Comparison of ENCODE assay signal across 32 mouse cellular contexts in the genomic region with DNA sequence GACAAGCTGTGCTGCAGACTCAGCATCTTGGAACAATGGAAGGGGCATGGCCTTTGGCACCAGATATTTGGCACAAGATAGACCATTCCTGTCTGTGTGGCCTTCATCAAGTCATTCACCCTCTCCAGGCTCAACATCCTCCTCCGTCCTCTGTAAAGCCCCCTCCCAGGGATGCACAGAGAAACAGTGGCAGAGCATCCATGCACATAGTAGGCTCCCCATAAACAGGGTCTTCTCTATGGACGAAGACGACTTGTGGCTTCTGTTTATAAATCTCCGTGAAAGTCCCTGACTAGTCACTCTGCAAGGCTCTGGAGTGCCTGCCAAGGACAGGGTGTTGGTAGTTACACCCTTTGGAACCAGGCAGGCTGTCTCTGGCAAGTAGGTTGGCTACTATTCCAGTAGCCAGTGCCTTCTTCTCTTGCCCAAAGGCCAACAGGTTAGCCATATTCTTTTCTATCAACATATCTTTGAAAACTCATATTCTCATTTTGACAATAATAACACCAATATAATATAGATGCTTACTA. TPM values are rescaled to one million over a fixed set of nuclear protein-coding genes. Genes with fewer than 3 reads are reported as not detected.
DNase-seq lines count a peak whose midpoint lies in the region; ATAC-seq and TF ChIP-seq lines count a peak whose summit lies in the region.
"Had no signal": no experiment of that assay in that cellular context is flagged by ENCODE, and none has a peak within 500 bp of the region (broad histone marks: within the 10 kb centered on the region; RNA-seq: fewer than 3 reads in every experiment).

No protein-coding gene starts in this region.

- no peak overlapping the region for H3K4me3 ChIP-seq in hindbrain, postnatal 0 days (ENCODE audit: low read length)
- H3K4me3 ChIP-seq in hindbrain, embryonic 10.5 days = no peak overlapping the region
- no peak overlapping the region for H3K4me3 ChIP-seq in liver, postnatal 0 days (ENCODE audit: low read depth, low read length)
- H3K4me3 ChIP-seq: embryonic facial prominence, embryonic 12.5 days; embryonic facial prominence, embryonic 15.5 days had no signal

- peak; percentile 9 for DNase-seq in adrenal gland, postnatal 14 days
- DNase-seq in adrenal gland, postnatal 25 days = no peak
- peak; percentile 3 for DNase-seq in hindbrain, postnatal 0 days (ENCODE audit: low spot score)
- DNase-seq in hindbrain, embryonic 10.5 days (ENCODE audit: low spot score) = no peak
- DNase-seq in skeletal muscle tissue, adult 2 months (ENCODE audit: low read depth, low spot score) = peak; percentile 43
- no peak for DNase-seq in liver, postnatal 0 days
- DNase-seq: cerebellum, adult 11 months; cerebellum, adult 2 months; cerebellum, adult 9-11 months; cerebellum, postnatal 25 days; forebrain, postnatal 0 days; heart, adult 11 months; heart, postnatal 36 days; kidney, adult 2 months had no signal

- H3K4me2 ChIP-seq in hindbrain, postnatal 0 days (ENCODE audit: low read depth, low read length) = no peak overlapping the region
- no peak overlapping the region for H3K4me2 ChIP-seq in liver, postnatal 0 days (ENCODE audit: low read depth, low read length)
- H3K4me2 ChIP-seq: embryonic facial prominence, embryonic 12.5 days; embryonic facial prominence, embryonic 15.5 days; heart, embryonic 11.5 days; hindbrain, embryonic 14.5 days had no signal

- TF ChIP-seq CTCF in hindbrain, postnatal 0 days (IDR thresholded peaks at IDR 0.05; ENCODE audit: low read depth) = no peak
- no peak for TF ChIP-seq CTCF in liver, postnatal 0 days (IDR thresholded peaks at IDR 0.05; ENCODE audit: low read depth)

- ATAC-seq in hindbrain, postnatal 0 days = no peak
- no peak for ATAC-seq in liver, postnatal 0 days
- ATAC-seq: CD4-positive, CD25-positive, alpha-beta regulatory T cell, adult 4 months; forebrain, embryonic 14.5 days; forebrain, postnatal 0 days; intestine, postnatal 0 days had no signal

- H3K9ac ChIP-seq in hindbrain, postnatal 0 days (replicated peaks; ENCODE audit: low read length) = no peak overlapping the region
- no peak overlapping the region for H3K9ac ChIP-seq in liver, postnatal 0 days (replicated peaks)
- H3K9ac ChIP-seq: embryonic facial prominence, embryonic 12.5 days; embryonic facial prominence, embryonic 15.5 days; forebrain, postnatal 0 days; hindbrain, embryonic 14.5 days had no signal

- no peak overlapping the region for H3K27ac ChIP-seq in hindbrain, postnatal 0 days
- no peak overlapping the region for H3K27ac ChIP-seq in hindbrain, embryonic 10.5 days
- H3K27ac ChIP-seq in liver, postnatal 0 days (ENCODE audit: low read depth) = no peak overlapping the region
- H3K27ac ChIP-seq: embryonic facial prominence, embryonic 12.5 days; embryonic facial prominence, embryonic 15.5 days; hindbrain, embryonic 14.5 days had no signal

- H3K36me3 ChIP-seq in hindbrain, postnatal 0 days (ENCODE audit: insufficient read depth, low read length) = no peaks in the 10 kb centered on the region
- no peaks in the 10 kb centered on the region for H3K36me3 ChIP-seq in hindbrain, embryonic 10.5 days
- H3K36me3 ChIP-seq in liver, postnatal 0 days (replicated peaks; ENCODE audit: insufficient read depth, low read length) = no peaks in the 10 kb centered on the region
- H3K36me3 ChIP-seq: embryonic facial prominence, embryonic 12.5 days; embryonic facial prominence, embryonic 15.5 days had no signal

- H3K9me3 ChIP-seq in hindbrain, postnatal 0 days (ENCODE audit: low read length) = no peaks in the 10 kb centered on the region
- H3K9me3 ChIP-seq in hindbrain, embryonic 10.5 days = no peaks in the 10 kb centered on the region
- no peaks in the 10 kb centered on the region for H3K9me3 ChIP-seq in liver, postnatal 0 days (ENCODE audit: low read length)
- H3K9me3 ChIP-seq: embryonic facial prominence, embryonic 12.5 days; embryonic facial prominence, embryonic 15.5 days had no signal

- H3K4me1 ChIP-seq in hindbrain, postnatal 0 days (ENCODE audit: insufficient read depth, low read length) = no peaks in the 10 kb centered on the region
- H3K4me1 ChIP-seq in hindbrain, embryonic 10.5 days (replicated peaks) = no peaks in the 10 kb centered on the region; the same call in none of the 2 replicates
- no peaks in the 10 kb centered on the region for H3K4me1 ChIP-seq in liver, postnatal 0 days (ENCODE audit: insufficient read depth)
- H3K4me1 ChIP-seq: embryonic facial prominence, embryonic 12.5 days; embryonic facial prominence, embryonic 15.5 days had no signal

- TF ChIP-seq EP300 in liver, postnatal 0 days (IDR thresholded peaks at IDR 0.05; ENCODE audit: low read depth) = no peak

- 62% methylated on average over 4 of the region's 4 CpGs for WGBS in hindbrain, postnatal 0 days
- WGBS in hindbrain, embryonic 10.5 days = 85% methylated on average over 4 of the region's 4 CpGs
- WGBS in liver, postnatal 0 days (ENCODE audit: insufficient replicate concordance) = 80% methylated on average over 4 of the region's 4 CpGs

- no peaks in the 10 kb centered on the region for H3K27me3 ChIP-seq in hindbrain, postnatal 0 days (ENCODE audit: insufficient read depth, low read length)
- no peaks in the 10 kb centered on the region for H3K27me3 ChIP-seq in hindbrain, embryonic 10.5 days (ENCODE audit: insufficient read depth, poor library complexity, severe bottlenecking)
- H3K27me3 ChIP-seq in liver, postnatal 0 days (ENCODE audit: insufficient read depth, low read length) = no peaks in the 10 kb centered on the region
- H3K27me3 ChIP-seq: embryonic facial prominence, embryonic 12.5 days; embryonic facial prominence, embryonic 15.5 days had no signal

RNA-seq across cellular contexts. Expression of a gene that starts 3.3 kb away (rescaled TPM):
- not detected in 2 replicates for total RNA-seq in adrenal gland, postnatal 14 days (2021)
- total RNA-seq in adrenal gland, postnatal 25 days (2021) = not detected in 2 replicates
- not detected in 2 replicates for total RNA-seq in hindbrain, postnatal 0 days (2014; rRNA removed)
- polyA plus RNA-seq in hindbrain, postnatal 0 days (2015; fragmentation: Nextera tagmentation; extraction: Ambion mirVana) = not detected in 2 replicates
- polyA plus RNA-seq in hindbrain, embryonic 10.5 days (2016; fragmentation: Nextera tagmentation; extraction: Ambion mirVana) = not detected in 2 replicates
- not detected in 2 replicates for polyA plus RNA-seq in liver, postnatal 0 days (2015; fragmentation: Nextera tagmentation; extraction: Ambion mirVana)
- total RNA-seq: adrenal gland, postnatal 36 days; common myeloid progenitor, adult 5-6 weeks; forebrain, postnatal 0 days; gastrocnemius, postnatal 36 days; heart, adult 8-10 months; heart, postnatal 36 days; MEL had no signal
- polyA plus RNA-seq: CD4-positive, CD25-positive, alpha-beta regulatory T cell, adult 4 months; cerebellum, adult 2 months; embryonic facial prominence, embryonic 12.5 days; forebrain, embryonic 11.5 days; forebrain, embryonic 14.5 days; forebrain, postnatal 0 days; frontal cortex, adult 2 months; heart, embryonic 11.5 days; heart, embryonic 14.5 days; heart, postnatal 0 days; hindbrain, embryonic 11.5 days; hindbrain, embryonic 14.5 days; kidney, adult 2 months had no signal

RNA-seq across cellular contexts. Expression of a gene that starts 12.1 kb away (rescaled TPM):
- 4.3 and 8.4 TPM in 2 replicates for total RNA-seq in adrenal gland, postnatal 14 days (2021)
- total RNA-seq in adrenal gland, postnatal 25 days (2021) = 6.4 and 8.0 TPM in 2 replicates
- 631 and 889 TPM in 2 replicates for total RNA-seq in hindbrain, postnatal 0 days (2014; rRNA removed)
- 445 and 458 TPM in 2 replicates for polyA plus RNA-seq in hindbrain, postnatal 0 days (2015; fragmentation: Nextera tagmentation; extraction: Ambion mirVana)
- 8.4 and 13.2 TPM in 2 replicates for polyA plus RNA-seq in hindbrain, embryonic 10.5 days (2016; fragmentation: Nextera tagmentation; extraction: Ambion mirVana)
- not detected in 2 replicates for polyA plus RNA-seq in liver, postnatal 0 days (2015; fragmentation: Nextera tagmentation; extraction: Ambion mirVana)
- total RNA-seq: common myeloid progenitor, adult 5-6 weeks; MEL had no signal
- polyA plus RNA-seq: C2C12; CD4-positive, CD25-positive, alpha-beta regulatory T cell, adult 4 months had no signal

RNA-seq across cellular contexts. Expression of a gene that starts 32.1 kb away (rescaled TPM):
- 119 and 299 TPM in 2 replicates for total RNA-seq in adrenal gland, postnatal 14 days (2021)
- total RNA-seq in adrenal gland, postnatal 25 days (2021) = 81.5 and 159 TPM in 2 replicates
- total RNA-seq in hindbrain, postnatal 0 days (2014; rRNA removed) = 109 and 110 TPM in 2 replicates
- polyA plus RNA-seq in hindbrain, postnatal 0 days (2015; fragmentation: Nextera tagmentation; extraction: Ambion mirVana) = 202 and 239 TPM in 2 replicates
- polyA plus RNA-seq in hindbrain, embryonic 10.5 days (2016; fragmentation: Nextera tagmentation; extraction: Ambion mirVana) = 48.0 and 63.2 TPM in 2 replicates
- polyA plus RNA-seq in liver, postnatal 0 days (2015; fragmentation: Nextera tagmentation; extraction: Ambion mirVana) = 507 and 771 TPM in 2 replicates
- polyA plus RNA-seq: CD4-positive, CD25-positive, alpha-beta regulatory T cell, adult 4 months had no signal

RNA-seq across cellular contexts. Expression of a gene that starts 38.6 kb away (rescaled TPM):
- total RNA-seq in adrenal gland, postnatal 14 days (2021) = 237 and 369 TPM in 2 replicates
- total RNA-seq in adrenal gland, postnatal 25 days (2021) = 182 and 239 TPM in 2 replicates
- 648 and 1,037 TPM in 2 replicates for total RNA-seq in hindbrain, postnatal 0 days (2014; rRNA removed)
- 742 and 847 TPM in 2 replicates for polyA plus RNA-seq in hindbrain, postnatal 0 days (2015; fragmentation: Nextera tagmentation; extraction: Ambion mirVana)
- 159 and 234 TPM in 2 replicates for polyA plus RNA-seq in hindbrain, embryonic 10.5 days (2016; fragmentation: Nextera tagmentation; extraction: Ambion mirVana)
- 2,663 and 3,863 TPM in 2 replicates for polyA plus RNA-seq in liver, postnatal 0 days (2015; fragmentation: Nextera tagmentation; extraction: Ambion mirVana)

RNA-seq across cellular contexts. Expression of a gene that starts 41.6 kb away (rescaled TPM):
- 14.3 and 19.6 TPM in 2 replicates for total RNA-seq in adrenal gland, postnatal 14 days (2021)
- 21.2 and 27.0 TPM in 2 replicates for total RNA-seq in adrenal gland, postnatal 25 days (2021)
- 14.1 and 23.2 TPM in 2 replicates for total RNA-seq in hindbrain, postnatal 0 days (2014; rRNA removed)
- 16.5 and 17.3 TPM in 2 replicates for polyA plus RNA-seq in hindbrain, postnatal 0 days (2015; fragmentation: Nextera tagmentation; extraction: Ambion mirVana)
- 16.9 and 19.0 TPM in 2 replicates for polyA plus RNA-seq in hindbrain, embryonic 10.5 days (2016; fragmentation: Nextera tagmentation; extraction: Ambion mirVana)
- polyA plus RNA-seq in liver, postnatal 0 days (2015; fragmentation: Nextera tagmentation; extraction: Ambion mirVana) = 1.5 and 1.8 TPM in 2 replicates

Comparison
In these comparisons a context has a peak if more than half of its experiments do, and no peak if none do; other contexts are left out.
1. DNase-seq: peak in adrenal gland, postnatal 14 days (single experiment), hindbrain, postnatal 0 days (single experiment) and skeletal muscle tissue, adult 2 months (single experiment); none in adrenal gland, postnatal 25 days (single experiment), hindbrain, embryonic 10.5 days (single experiment) and liver, postnatal 0 days (single experiment).
2. RNA of a gene that starts 12.1 kb away (total RNA-seq): 631 to 889 TPM in hindbrain, postnatal 0 days; 6.4 to 8.0 TPM in adrenal gland, postnatal 25 days and 4.3 to 8.4 TPM in adrenal gland, postnatal 14 days; every median in the first group is over 10 times any median in the second.